Mouse (Mus musculus) forebrain, embryonic 13.5 days (tissue): ENCODE results near the gene Ryr2. TPM values are rescaled to one million over a fixed set of nuclear protein-coding genes. Genes with fewer than 3 reads are reported as not detected.

Experiments used
- ATAC-seq: fragments of 200-750 bp; cut with Nextera tagmentation; 2 replicates; pipeline ENCODE4 v1.8.0; 2017
- H3K27ac ChIP-seq: fragments of 300-500 bp; sonication (generic); 2 replicates; pipeline ENCODE4 v1.5.1; 2015; ENCODE audit warnings: inconsistent platforms, mild to moderate bottlenecking, moderate library complexity
- H3K27me3 ChIP-seq: fragments of 300-500 bp; sonication (generic); 2 replicates; pipeline ENCODE4 v1.6.1; 2015; ENCODE audit warnings: mild to moderate bottlenecking, inconsistent platforms
- H3K36me3 ChIP-seq: fragments of 300-500 bp; sonication (generic); 2 replicates; pipeline ENCODE4 v1.6.1; 2015; ENCODE audit warnings: mild to moderate bottlenecking, inconsistent platforms; ENCODE audit not compliant: poor library complexity, severe bottlenecking
- H3K4me1 ChIP-seq: fragments of 300-500 bp; sonication (generic); 2 replicates; pipeline ENCODE4 v1.6.1; 2015; ENCODE audit warnings: inconsistent platforms
- H3K4me2 ChIP-seq: fragments of 300-500 bp; sonication (generic); 2 replicates; pipeline ENCODE4 v1.6.1; 2015; ENCODE audit warnings: inconsistent platforms, mild to moderate bottlenecking, moderate library complexity
- H3K4me3 ChIP-seq: fragments of 300-500 bp; sonication (generic); 2 replicates; pipeline ENCODE4 v1.5.1; 2015; ENCODE audit warnings: mild to moderate bottlenecking, inconsistent platforms
- H3K9ac ChIP-seq: fragments of 300-500 bp; sonication (generic); 2 replicates; pipeline ENCODE4 v1.6.1; 2015; ENCODE audit warnings: mild to moderate bottlenecking, inconsistent platforms
- H3K9me3 ChIP-seq: fragments of 300-500 bp; sonication (generic); replicated peaks from 2 replicates; pipeline ENCODE4 v1.6.1; 2016; ENCODE audit warnings: inconsistent platforms
- WGBS: fragments of 180-500 bp; shearing (Covaris S2); methylation state at CpG from one replicate; pipeline ENCODE4 v1.1.7; 2015; 5-methylcytosine and 5-hydroxymethylcytosine counted together
- polyA plus RNA-seq: library from polyadenylated mRNA; unstranded; fragments of >200 nt; fragmentation: Nextera tagmentation; extraction: Ambion mirVana; gene quantifications from 2 replicates; pipeline ENCODE4 v1.2.1, GENCODE M21; 2015

Ryr2 gene
- polyA plus RNA-seq, 1 experiment from 2014 or later = 0.53 TPM

- H3K27ac ChIP-seq = no peak overlapping the region
- no peaks in the 10 kb centered on the region for H3K36me3 ChIP-seq
- ATAC-seq = no peak
- H3K27me3 ChIP-seq = no peaks in the 10 kb centered on the region
- H3K9ac ChIP-seq = no peak overlapping the region
- WGBS = 95% methylated on average over 3 of the region's 3 CpGs
- H3K4me2 ChIP-seq = no peak overlapping the region
- H3K4me1 ChIP-seq = no peaks in the 10 kb centered on the region
- H3K9me3 ChIP-seq = no peaks in the 10 kb centered on the region
- no peak overlapping the region for H3K4me3 ChIP-seq
Observed at GRCm38 (mm10) chr13:12053910-12054309, 52.8 kb downstream of the Ryr2 start.

DNA sequence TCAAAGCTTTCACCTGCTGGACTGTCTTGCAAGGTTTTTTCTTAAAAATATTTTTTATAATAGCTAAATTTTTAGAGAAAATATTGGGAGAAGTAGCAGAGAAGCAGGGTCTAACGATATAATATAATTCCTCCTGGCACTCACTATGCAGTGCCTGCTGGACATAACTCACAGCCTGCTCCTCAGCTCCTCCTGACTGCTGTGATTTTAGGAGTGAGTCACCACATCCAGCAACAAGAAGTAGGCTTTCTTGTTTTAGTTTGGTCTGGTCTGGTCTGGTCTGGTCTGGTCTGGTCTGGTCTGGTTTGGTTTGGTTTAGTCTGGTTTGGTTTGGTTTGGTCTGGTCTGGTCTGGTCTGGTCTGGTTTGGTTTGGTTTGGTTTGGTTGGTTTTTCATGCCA is 55.9 kb downstream of the Ryr2 start:
- Histone ChIP-seq H3K36me3 (no peaks in the 10 kb centered on the region), H3K27me3 (no peaks in the 10 kb centered on the region), H3K4me2 (no peak overlapping the region), H3K9me3 (no peaks in the 10 kb centered on the region), H3K9ac (no peak overlapping the region), H3K4me3 (no peak overlapping the region), H3K4me1 (no peaks in the 10 kb centered on the region), H3K27ac (no peak overlapping the region)
- no peak for ATAC-seq
- 86% methylated on average over 1 of the region's 1 CpGs for WGBS

- no peak overlapping the region for H3K4me3 ChIP-seq
- no peaks in the 10 kb centered on the region for H3K4me1 ChIP-seq
Observed at GRCm38 (mm10) chr13:12047059-12047458, 59.7 kb downstream of the Ryr2 start.

GRCm38 (mm10) chr13:12044751-12045150 is 62.0 kb downstream of the Ryr2 start:
- Histone ChIP-seq H3K4me1 (no peaks in the 10 kb centered on the region), H3K9ac (no peak overlapping the region), H3K4me2 (no peak overlapping the region), H3K9me3 (no peaks in the 10 kb centered on the region), H3K27me3 (no peaks in the 10 kb centered on the region), H3K27ac (no peak overlapping the region), H3K36me3 (no peaks in the 10 kb centered on the region), H3K4me3 (no peak overlapping the region)
- 91% methylated on average over 2 of the region's 2 CpGs for WGBS
- no peak for ATAC-seq

More at GRCm38 (mm10) chr13:12047059-12047458, 59.7 kb downstream of the Ryr2 start:
- no peak overlapping the region for H3K27ac ChIP-seq
- no peak overlapping the region for H3K9ac ChIP-seq
- no peak overlapping the region for H3K4me2 ChIP-seq
- no peaks in the 10 kb centered on the region for H3K27me3 ChIP-seq
- no peak for ATAC-seq
- no peaks in the 10 kb centered on the region for H3K9me3 ChIP-seq
- no peaks in the 10 kb centered on the region for H3K36me3 ChIP-seq
- 88% methylated on average over 4 of the region's 4 CpGs for WGBS

GRCm38 (mm10) chr13:12042891-12043491 is 63.8 kb downstream of the Ryr2 start:
- no peak overlapping the region for H3K9ac ChIP-seq
- no peak overlapping the region for H3K4me3 ChIP-seq
- ATAC-seq = no peak
- no peak overlapping the region for H3K4me2 ChIP-seq
- H3K36me3 ChIP-seq = no peaks in the 10 kb centered on the region
- H3K9me3 ChIP-seq = no peaks in the 10 kb centered on the region
- no peaks in the 10 kb centered on the region for H3K27me3 ChIP-seq
- H3K27ac ChIP-seq = no peak overlapping the region
- no peaks in the 10 kb centered on the region for H3K4me1 ChIP-seq
- 87% methylated on average over 8 of the region's 8 CpGs for WGBS

GRCm38 (mm10) chr13:12039967-12040366 is 66.8 kb downstream of the Ryr2 start:
- no peaks in the 10 kb centered on the region for H3K9me3 ChIP-seq
- H3K4me3 ChIP-seq = no peak overlapping the region
- no peak overlapping the region for H3K9ac ChIP-seq
- H3K27me3 ChIP-seq = no peaks in the 10 kb centered on the region
- WGBS = 87% methylated on average over 3 of the region's 3 CpGs
- H3K36me3 ChIP-seq = no peaks in the 10 kb centered on the region
- no peaks in the 10 kb centered on the region for H3K4me1 ChIP-seq
- ATAC-seq = no peak
- no peak overlapping the region for H3K4me2 ChIP-seq
- H3K27ac ChIP-seq = no peak overlapping the region

- Histone ChIP-seq H3K4me1 (no peaks in the 10 kb centered on the region), H3K27me3 (no peaks in the 10 kb centered on the region), H3K4me2 (no peak overlapping the region), H3K9me3 (no peaks in the 10 kb centered on the region), H3K36me3 (no peaks in the 10 kb centered on the region), H3K27ac (no peak overlapping the region), H3K9ac (no peak overlapping the region), H3K4me3 (no peak overlapping the region)
- WGBS = 91% methylated on average over 4 of the region's 4 CpGs
- no peak for ATAC-seq
Observed at GRCm38 (mm10) chr13:12038676-12039075, 68.1 kb downstream of the Ryr2 start.

DNA sequence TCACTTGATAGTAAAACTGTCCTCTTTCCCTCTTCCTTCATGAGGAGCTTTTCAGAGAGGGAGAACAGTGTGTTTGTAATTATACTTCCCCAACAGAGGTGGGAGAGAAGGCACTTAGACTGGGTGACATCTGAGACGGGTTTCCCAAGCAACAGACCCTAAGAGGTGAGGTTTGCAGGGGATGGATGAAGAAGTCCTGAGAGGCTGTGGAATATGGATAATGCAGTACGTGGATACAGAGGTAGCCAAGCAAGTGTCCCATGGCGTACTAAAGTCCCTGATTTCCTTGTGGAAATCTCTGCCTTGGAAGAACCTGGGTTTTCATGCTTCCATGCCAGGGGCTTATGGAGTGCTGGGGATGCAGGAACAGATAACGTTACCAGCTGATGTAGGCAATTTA is 69.5 kb downstream of the Ryr2 start:
- Histone ChIP-seq H3K27me3 (no peaks in the 10 kb centered on the region), H3K4me3 (no peak overlapping the region), H3K9ac (no peak overlapping the region), H3K4me2 (no peak overlapping the region), H3K9me3 (no peaks in the 10 kb centered on the region), H3K27ac (no peak overlapping the region), H3K4me1 (no peaks in the 10 kb centered on the region), H3K36me3 (no peaks in the 10 kb centered on the region)
- 87% methylated on average over 4 of the region's 4 CpGs for whole genome bisulfite sequencing
- ATAC-seq = no peak

DNA sequence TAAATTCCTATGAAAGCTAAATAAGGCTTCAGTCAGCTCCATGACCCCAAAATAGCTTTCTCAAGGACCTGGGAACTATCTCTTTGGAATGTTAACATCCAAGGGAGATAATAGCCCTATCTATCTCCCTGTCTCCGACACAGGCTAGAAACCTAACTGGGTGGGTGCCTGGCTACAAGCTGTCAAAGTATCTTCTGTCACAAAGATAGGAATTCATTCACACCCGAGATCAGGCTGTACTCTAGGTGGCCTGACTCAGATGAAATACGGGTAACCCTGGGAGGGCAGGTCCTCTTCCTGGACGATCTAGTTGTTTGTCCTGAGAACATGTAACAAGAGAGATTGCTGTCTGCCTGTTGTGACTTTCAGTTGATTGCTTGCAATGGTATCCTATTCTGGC is 69.9 kb downstream of the Ryr2 start:
- H3K4me2 ChIP-seq = no peak overlapping the region
- H3K9ac ChIP-seq = no peak overlapping the region
- no peaks in the 10 kb centered on the region for H3K27me3 ChIP-seq
- H3K36me3 ChIP-seq = no peaks in the 10 kb centered on the region
- no peak overlapping the region for H3K27ac ChIP-seq
- 75% methylated on average over 4 of the region's 4 CpGs for WGBS
- H3K9me3 ChIP-seq = no peaks in the 10 kb centered on the region
- no peaks in the 10 kb centered on the region for H3K4me1 ChIP-seq
- no peak overlapping the region for H3K4me3 ChIP-seq
- ATAC-seq = no peak

- Histone ChIP-seq H3K27me3 (no peaks in the 10 kb centered on the region), H3K9ac (no peak overlapping the region), H3K27ac (no peak overlapping the region), H3K9me3 (no peaks in the 10 kb centered on the region), H3K36me3 (no peaks in the 10 kb centered on the region), H3K4me3 (no peak overlapping the region), H3K4me2 (no peak overlapping the region), H3K4me1 (no peaks in the 10 kb centered on the region)
- 78% methylated on average over 6 of the region's 6 CpGs for WGBS
- no peak for ATAC-seq
Observed at GRCm38 (mm10) chr13:12033914-12034313, 72.8 kb downstream of the Ryr2 start.

- no peaks in the 10 kb centered on the region for H3K4me1 ChIP-seq
- no peaks in the 10 kb centered on the region for H3K27me3 ChIP-seq
- no peak overlapping the region for H3K4me3 ChIP-seq
- no peaks in the 10 kb centered on the region for H3K9me3 ChIP-seq
- WGBS = 89% methylated on average over 5 of the region's 5 CpGs
- no peak for ATAC-seq
- H3K9ac ChIP-seq = no peak overlapping the region
- H3K36me3 ChIP-seq = no peaks in the 10 kb centered on the region
- H3K27ac ChIP-seq = no peak overlapping the region
- no peak overlapping the region for H3K4me2 ChIP-seq
Observed at GRCm38 (mm10) chr13:12033272-12033671, 73.5 kb downstream of the Ryr2 start.

DNA sequence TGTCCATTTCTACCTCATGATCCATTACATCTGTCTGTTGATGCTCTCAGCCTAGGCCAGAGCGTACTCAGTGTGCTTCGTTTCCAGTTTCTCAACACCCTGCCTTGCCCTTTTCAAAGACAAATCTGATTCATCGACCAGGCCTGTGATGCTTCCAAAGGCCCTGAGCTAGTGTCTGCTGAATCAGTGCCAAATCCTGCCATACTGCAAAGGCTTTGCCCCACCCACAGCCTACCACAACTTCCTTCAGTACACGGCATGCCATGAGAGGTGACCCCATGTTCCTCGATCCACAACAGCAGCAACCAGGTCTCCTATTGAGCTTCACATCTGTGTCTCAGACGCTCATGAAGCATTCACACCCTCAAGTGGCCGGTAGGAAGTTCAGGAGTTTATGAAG is 76.9 kb downstream of the Ryr2 start:
- Histone ChIP-seq H3K4me3 (no peak overlapping the region), H3K27me3 (no peaks in the 10 kb centered on the region), H3K4me2 (no peak overlapping the region), H3K36me3 (no peaks in the 10 kb centered on the region), H3K9me3 (no peaks in the 10 kb centered on the region), H3K27ac (no peak overlapping the region), H3K9ac (no peak overlapping the region), H3K4me1 (no peaks in the 10 kb centered on the region)
- WGBS = 91% methylated on average over 7 of the region's 7 CpGs
- no peak for ATAC-seq

DNA sequence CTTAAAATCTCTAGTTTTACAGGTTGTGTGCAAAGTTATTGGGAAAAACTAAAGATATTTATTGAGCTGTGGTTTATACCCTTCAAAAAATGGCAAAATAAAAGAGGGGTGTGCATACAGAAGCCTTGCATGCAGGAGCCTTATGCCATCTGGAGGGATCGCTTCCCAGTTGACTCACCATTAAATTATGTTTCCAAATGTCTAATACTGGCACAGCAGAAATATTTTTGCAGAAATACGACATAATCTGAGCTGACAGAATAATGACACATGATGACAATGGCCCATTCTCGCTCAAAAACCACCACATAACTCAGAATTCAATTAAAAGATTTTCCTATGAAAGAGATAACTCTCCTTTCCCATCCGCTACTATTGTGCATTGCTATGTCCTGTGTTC is 77.4 kb downstream of the Ryr2 start:
- Histone ChIP-seq H3K27me3 (no peaks in the 10 kb centered on the region), H3K4me2 (no peak overlapping the region), H3K4me3 (no peak overlapping the region), H3K4me1 (no peaks in the 10 kb centered on the region), H3K27ac (no peak overlapping the region), H3K9me3 (no peaks in the 10 kb centered on the region), H3K36me3 (no peaks in the 10 kb centered on the region), H3K9ac (no peak overlapping the region)
- ATAC-seq = no peak
- 86% methylated on average over 4 of the region's 4 CpGs for WGBS
